Mouse (Mus musculus): ENCODE measurements at regions not wholly inside any gene's neighbourhood (a gene's known extent, or its start where the extent isn't known, plus 50 kb on each side); places are given as distances from the start of the nearest gene placed in this dataset.
"Not testable (repeated sequence)": the region's sequence is repeated elsewhere in the genome, so short reads cannot be mapped to it uniquely, and the experiment has no call there.

- no peak for DNase-seq
These were observed 163.8 kb upstream of the Hapln1 start for GRCm38 (mm10) chr13:89375526-89376474.

- no peak for DNase-seq
These were observed 161.2 kb upstream of the Hapln1 start for GRCm38 (mm10) chr13:89378365-89378764.

DNA sequence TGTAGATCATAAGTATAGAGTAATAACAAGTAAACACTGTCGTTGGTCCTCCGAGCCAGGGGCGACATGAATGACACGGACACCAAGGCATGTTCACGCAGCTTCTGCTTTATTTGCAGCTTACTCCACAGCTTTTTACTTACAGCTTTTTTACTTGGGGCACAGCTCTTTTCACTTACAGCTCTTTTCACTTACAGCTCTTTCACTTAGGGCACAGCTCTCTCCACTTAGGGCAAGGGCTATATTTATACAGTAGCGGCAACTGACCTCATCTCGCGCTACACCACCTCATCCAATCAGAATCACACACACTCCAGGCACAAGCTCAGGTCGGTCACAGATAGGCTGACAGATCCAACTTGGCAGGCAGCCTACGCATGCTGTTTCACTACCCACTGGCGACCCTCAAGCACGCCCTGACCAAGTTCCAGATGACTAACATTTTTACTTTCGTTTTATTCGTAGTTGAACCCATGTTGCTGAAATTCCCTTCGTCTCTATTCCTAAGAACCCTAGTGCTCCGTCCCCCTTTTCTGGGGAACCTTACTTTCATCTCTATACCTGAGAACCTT is 155.9 kb upstream of the Hapln1 start:
- not testable (repeated sequence) for DNase-seq

DNA sequence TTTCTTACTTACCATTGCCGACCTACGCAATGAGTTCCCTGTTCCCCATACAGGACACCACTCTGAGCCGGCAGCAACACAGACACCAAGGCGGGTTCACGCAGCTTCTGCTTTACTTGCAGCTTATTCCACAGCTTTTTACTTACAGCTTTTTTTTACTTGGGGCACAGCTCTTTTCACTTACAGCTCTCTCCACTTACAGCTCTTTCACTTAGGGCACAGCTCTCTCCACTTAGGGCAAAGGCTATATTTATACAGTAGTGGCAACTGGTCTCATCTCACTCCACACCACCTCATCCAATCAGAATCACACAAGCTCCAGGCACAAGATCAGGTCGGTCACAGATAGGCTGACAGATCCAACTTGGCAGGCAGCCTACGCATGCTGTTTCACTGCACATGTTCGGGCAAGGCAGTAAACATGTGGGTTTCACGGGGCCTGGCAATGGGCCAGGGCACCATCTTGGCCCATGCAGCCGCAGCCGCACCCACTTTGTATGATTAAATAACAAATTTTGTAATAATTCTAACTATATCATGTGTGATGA is 154.9 kb upstream of the Hapln1 start:
- peak in 1 of 2 experiments; percentile 32 for DNase-seq

DNA sequence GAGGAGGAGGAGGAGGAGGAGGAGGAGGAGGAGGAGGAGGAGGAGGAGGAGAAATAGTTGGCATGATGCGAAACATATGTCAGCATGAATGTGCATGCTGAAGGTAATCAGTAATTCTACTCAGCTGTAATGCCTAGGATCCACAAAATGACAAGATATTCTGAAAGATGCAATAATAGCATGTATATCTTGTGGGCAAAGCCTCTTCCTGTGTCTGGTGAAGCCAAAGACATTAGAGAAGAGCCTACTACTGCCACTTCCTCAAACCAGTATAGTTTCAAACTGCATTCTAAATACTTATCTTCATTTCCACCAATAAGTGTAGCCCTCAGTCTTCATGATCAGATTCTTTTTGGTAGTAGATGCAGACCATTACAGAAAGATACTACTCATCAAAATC is 152.2 kb upstream of the Hapln1 start:
- DNase-seq = no peak

GRCm38 (mm10) chr13:89389149-89389548 is 150.4 kb upstream of the Hapln1 start:
- DNase-seq = no peak

- peak; percentile 5 to 34 for DNase-seq
These were observed 144.8 kb upstream of the Hapln1 start for GRCm38 (mm10) chr13:89394717-89395344.

GRCm38 (mm10) chr13:89395851-89396250 is 143.7 kb upstream of the Hapln1 start:
- DNase-seq = no peak

DNA sequence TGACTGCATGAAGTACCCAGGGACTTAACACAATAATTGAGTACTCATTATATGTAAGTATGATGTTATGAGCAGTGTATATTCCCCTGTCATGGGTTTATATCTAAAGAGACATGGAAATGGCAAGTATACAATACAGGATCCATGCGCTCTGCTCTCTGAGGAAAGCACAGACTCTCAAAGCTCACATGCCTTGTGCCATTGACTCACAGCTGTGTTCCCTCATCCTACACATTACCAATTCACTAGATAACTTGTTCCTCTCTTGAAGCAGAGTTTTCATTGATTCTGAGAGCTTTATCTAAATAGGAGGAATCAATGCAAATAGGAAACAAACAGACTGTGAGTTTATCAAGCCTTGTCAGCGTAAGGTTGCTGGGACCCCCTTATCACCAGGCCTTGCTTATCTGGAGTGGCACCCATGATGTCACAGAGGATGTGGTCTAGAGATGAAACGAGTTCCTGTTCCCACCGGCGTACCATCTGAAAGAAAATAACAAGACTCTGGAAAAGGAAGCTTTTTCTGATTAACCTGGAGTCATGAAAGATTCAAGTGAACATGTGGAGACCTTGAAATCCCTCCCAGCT is 138.4 kb upstream of the Hapln1 start:
- no peak for DNase-seq

DNA sequence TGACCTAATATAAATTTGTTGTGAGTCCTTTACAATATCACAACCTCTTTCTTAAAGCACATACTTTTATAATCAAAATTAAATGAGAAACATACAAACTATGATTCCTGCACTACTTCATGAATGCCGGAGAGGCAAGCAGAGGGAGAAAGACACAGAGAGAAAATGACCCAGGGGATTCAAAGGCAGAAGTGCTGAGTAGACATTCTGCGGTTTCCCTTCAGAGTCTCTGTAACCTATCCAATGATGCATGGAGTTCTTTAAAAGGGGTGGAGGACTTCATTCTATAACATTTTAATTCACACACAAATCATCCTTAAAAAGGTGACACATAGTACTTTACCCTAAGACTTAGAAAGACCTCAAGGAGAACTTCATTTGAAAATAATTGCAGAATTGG is 129.1 kb upstream of the Hapln1 start:
- DNase-seq = no peak

DNA sequence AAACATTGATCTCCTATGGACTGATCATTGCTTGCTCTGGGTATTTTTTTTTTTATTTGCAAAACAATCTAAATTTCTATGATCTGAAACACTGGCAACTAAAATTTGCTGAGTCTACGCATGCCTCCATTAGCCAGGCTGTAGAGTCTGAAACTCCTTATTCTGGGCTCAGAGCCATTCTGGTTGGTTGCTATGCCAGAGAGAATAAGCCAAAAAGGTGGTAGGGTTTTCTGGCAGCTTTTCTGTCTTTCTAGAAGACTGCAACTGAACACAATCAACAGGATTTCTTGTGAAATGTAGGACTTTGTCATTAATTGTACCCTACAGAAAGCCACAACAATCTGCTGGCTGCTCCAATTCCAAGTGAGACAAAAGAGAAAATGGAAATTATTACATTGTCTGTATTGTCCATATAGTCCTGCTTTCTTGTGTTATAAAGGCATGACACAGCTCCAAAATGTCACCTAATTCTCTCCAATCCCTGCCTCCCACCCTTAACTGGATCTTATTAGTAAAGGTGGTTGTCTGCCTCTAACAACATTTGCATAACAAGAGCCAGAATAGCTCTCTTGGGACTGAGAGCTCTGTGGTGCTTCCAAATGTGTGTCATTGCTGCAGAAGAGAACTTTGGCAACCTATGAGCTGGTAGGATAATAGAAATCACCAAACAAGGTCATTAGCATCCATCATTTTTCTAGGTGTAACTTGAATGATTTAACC is 126.7 kb upstream of the Hapln1 start:
- no peak for DNase-seq

DNA sequence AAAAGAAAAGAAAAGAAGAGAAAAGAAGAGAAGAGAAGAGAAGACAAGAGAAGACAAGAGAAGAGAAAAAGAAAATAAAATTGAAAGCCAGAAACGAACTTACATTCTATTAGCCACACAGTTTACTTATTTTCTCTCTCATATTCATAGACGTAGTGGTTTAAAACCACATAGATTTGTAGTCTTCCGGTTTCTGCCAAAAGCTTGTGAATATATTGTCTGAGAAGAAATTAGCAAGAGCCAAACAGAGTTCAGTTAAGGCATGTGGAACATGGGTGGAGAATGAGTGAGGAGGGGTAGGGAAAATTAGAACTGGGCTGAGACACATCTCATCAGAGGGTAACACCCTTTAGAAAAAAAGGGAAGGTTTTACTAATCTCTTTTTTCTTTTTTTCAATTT is 120.8 kb upstream of the Hapln1 start:
- no peak for DNase-seq

DNA sequence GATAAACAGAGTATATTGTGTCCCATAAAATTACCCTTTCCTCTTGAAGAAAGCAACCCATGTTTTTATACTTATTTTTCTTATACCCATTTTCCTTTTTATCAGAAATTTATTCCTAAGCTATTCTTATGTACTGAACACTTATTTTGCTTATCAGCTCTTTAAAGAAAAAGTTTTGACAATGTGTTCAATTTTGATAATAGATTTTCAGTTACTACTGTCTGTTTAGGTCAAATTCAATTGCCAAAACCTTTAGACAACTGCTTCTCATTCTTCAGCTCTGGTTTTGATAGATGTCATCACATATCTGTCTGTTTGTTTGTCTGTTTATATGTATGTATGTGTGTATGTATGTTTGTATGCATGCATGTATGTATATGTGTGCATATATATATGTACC is 117.8 kb upstream of the Hapln1 start:
- DNase-seq = no peak

GRCm38 (mm10) chr13:89423491-89423890 is 116.1 kb upstream of the Hapln1 start:
- DNase-seq = no peak

DNA sequence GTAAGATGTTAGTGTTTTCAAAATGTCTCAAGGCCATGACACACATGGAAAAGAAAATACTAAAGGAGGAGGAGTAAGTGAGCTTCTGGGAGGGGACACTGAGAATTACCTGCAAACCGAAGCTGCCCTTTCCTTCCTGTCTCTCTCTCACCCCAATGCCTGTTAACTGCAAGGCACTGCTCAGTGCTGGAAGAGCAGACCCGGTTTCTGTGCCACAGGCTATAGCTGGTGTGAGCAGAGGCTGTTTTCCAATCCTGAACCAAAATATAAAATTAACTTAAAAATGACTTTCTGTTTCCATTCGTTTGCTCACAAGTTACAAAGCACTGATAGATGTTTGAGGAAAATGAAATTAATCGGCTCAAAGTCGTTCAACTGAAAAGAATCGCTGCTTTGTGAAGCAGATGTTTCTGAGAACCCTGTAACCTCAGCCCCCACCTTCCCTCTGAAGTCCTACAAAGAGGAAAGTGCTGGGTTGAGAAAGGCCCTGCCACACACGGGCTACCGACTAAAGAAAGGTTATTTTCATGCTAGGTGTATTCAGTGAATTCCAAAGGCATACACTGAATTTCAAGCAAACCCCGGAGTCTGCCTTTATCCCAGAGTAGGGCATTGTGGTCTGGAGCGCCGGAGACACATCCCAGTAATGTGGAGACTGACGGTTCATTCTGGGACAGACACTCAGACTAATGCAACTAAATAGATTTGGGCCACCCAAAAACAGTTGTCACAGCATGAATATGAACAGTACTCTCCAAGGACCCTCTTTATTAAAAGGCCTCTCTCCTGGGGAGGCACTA is 111.1 kb upstream of the Hapln1 start:
- DNase-seq = no peak

- no peak for DNase-seq
These were observed 94.7 kb upstream of the Hapln1 start for GRCm38 (mm10) chr13:89444847-89445246.

DNA sequence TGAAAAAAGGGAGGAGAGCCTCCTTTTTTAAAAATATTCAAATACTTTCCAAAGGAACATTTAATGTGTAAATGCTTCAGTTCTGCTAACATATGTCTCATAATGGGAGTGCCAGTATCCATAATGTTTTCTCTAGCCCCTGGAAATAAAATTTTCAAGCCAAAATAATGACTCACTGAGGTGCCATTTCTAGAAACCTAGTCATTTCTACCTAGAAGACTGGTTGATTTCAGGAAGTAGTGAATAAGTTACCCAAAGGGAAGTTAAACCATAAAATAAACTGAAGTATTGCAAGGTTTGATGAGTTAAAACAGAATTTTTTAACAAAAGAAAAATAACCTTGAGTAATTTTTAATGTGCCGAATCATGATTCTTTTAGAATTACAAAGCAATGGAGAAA is 85.8 kb upstream of the Hapln1 start:
- DNase-seq = no peak

GRCm38 (mm10) chr13:89454249-89455018 is 85.2 kb upstream of the Hapln1 start:
- DNase-seq = no peak

DNA sequence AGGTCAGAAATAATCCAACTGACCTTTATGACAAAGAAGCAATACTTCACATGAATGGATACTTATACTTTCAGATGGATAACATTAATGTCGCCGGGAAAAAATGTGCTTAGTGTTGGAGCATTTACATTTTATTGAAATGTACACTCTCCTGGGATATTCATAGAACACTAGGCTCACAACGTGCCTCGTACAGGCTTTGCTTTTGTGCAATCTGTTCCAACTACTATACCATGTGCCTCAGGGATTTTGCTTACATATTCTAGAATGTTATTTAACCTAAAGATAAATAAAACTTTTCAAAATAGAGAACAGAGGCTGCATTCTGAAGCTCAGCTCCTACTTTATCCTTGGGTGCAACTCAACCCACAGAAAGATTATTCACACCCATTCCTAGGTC is 75.8 kb upstream of the Hapln1 start:
- no peak for DNase-seq

Data from kidney, postnatal 25 days (tissue).